Mouse (Mus musculus) hindbrain, embryonic 14.5 days (tissue): ENCODE data around the gene Ubqln4. TPM values are rescaled to one million over a fixed set of nuclear protein-coding genes. Genes with fewer than 3 reads are reported as not detected.

ENCODE experiments used
- ATAC-seq: fragments of 200-750 bp; cut with Nextera tagmentation; 2 replicates; pipeline ENCODE4 v1.8.0; 2017; ENCODE audit warnings: moderate number of reproducible peaks, mild to moderate bottlenecking, moderate TSS enrichment, moderate library complexity; ENCODE audit not compliant: low FRiP score
- DNase-seq: peaks from one replicate; pipeline ENCODE4 v3.0.0-alpha.2; 2015; ENCODE audit warnings: low spot score
- H3K27ac ChIP-seq: fragments of 300-500 bp; sonication (generic); 2 replicates; pipeline ENCODE4 v1.5.1; 2014; ENCODE audit warnings: mild to moderate bottlenecking, moderate library complexity
- H3K27me3 ChIP-seq: fragments of 300-500 bp; sonication (generic); 2 replicates; pipeline ENCODE4 v1.6.1; 2014; ENCODE audit warnings: mild to moderate bottlenecking, low read length, mixed read lengths; ENCODE audit not compliant: control insufficient read depth, insufficient read depth
- H3K36me3 ChIP-seq: fragments of 300-500 bp; sonication (generic); replicated peaks from 2 replicates; pipeline ENCODE4 v1.6.1; 2014; ENCODE audit not compliant: control insufficient read depth, insufficient read depth
- H3K4me1 ChIP-seq: fragments of 300-500 bp; sonication (generic); replicated peaks from 2 replicates; pipeline ENCODE4 v1.6.1; 2014; ENCODE audit warnings: antibody characterized with exemption, low read length, mixed read lengths; ENCODE audit not compliant: control insufficient read depth, insufficient read depth
- H3K4me2 ChIP-seq: fragments of 300-500 bp; sonication (generic); replicated peaks from 2 replicates; pipeline ENCODE4 v1.6.1; 2014; ENCODE audit warnings: mild to moderate bottlenecking, moderate library complexity
- H3K4me3 ChIP-seq: fragments of 300-500 bp; sonication (generic); replicated peaks from 2 replicates; pipeline ENCODE4 v1.5.1; 2014; ENCODE audit warnings: mild to moderate bottlenecking, low read length
- H3K9ac ChIP-seq: fragments of 300-500 bp; sonication (generic); 2 replicates; pipeline ENCODE4 v1.6.1; 2014
- H3K9me3 ChIP-seq: fragments of 300-500 bp; sonication (generic); 2 replicates; pipeline ENCODE4 v1.6.1; 2016; ENCODE audit warnings: low read length; ENCODE audit not compliant: control insufficient read depth
- WGBS: fragments of 180-500 bp; shearing (Covaris S2); extraction: QIAGEN DNeasy Blood & Tissue Kit; methylation state at CpG from one replicate; pipeline ENCODE4 v1.1.7; 2014; 5-methylcytosine and 5-hydroxymethylcytosine counted together
- polyA plus RNA-seq: library from polyadenylated mRNA; unstranded; fragments of >200 nt; fragmentation: Nextera tagmentation; extraction: Ambion mirVana; gene quantifications from 2 replicates; pipeline ENCODE4 v1.2.1, GENCODE M21; 2014

Ubqln4 gene
- polyA plus RNA-seq = 42.9 and 53.6 TPM in 2 replicates

DNA sequence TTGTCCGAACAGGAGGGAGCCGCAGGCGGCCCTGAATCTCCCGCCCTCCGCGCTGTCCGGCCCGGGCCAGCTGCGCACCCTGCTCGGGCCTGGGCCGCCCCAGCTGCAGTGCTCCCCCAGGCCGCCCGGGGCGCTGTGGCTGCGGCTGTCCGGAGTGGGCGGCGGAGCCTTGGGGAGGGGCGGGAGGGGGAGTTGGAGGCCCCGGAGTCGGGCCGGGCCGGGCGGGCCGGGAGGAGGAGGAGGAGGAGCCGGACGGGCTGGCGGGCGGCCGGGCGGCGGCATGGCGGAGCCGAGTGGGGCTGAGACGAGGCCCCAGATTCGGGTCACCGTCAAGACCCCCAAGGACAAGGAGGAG, at the start of gene Ubqln4:
TSS of gene Ubqln4 (plus strand) at position 234 of the 355 bp plus-strand sequence.
- Histone ChIP-seq H3K36me3 (peaks cover 33% of the 10 kb centered on the region), H3K4me1 (peaks cover 17% of the 10 kb centered on the region), H3K27me3 (no peaks in the 10 kb centered on the region), H3K27ac (peak within 1 kb of the TSS; percentile 91), H3K9ac (peak within 1 kb of the TSS; percentile 76), H3K9me3 (no peaks in the 10 kb centered on the region), H3K4me2 (peak within 1 kb of the TSS; percentile 80), H3K4me3 (peak within 1 kb of the TSS; percentile 76)
- peak; percentile 86 for DNase-seq
- WGBS = under 1% methylated on average over 27 of the region's 37 CpGs
- ATAC-seq = peak; percentile 86

DNA sequence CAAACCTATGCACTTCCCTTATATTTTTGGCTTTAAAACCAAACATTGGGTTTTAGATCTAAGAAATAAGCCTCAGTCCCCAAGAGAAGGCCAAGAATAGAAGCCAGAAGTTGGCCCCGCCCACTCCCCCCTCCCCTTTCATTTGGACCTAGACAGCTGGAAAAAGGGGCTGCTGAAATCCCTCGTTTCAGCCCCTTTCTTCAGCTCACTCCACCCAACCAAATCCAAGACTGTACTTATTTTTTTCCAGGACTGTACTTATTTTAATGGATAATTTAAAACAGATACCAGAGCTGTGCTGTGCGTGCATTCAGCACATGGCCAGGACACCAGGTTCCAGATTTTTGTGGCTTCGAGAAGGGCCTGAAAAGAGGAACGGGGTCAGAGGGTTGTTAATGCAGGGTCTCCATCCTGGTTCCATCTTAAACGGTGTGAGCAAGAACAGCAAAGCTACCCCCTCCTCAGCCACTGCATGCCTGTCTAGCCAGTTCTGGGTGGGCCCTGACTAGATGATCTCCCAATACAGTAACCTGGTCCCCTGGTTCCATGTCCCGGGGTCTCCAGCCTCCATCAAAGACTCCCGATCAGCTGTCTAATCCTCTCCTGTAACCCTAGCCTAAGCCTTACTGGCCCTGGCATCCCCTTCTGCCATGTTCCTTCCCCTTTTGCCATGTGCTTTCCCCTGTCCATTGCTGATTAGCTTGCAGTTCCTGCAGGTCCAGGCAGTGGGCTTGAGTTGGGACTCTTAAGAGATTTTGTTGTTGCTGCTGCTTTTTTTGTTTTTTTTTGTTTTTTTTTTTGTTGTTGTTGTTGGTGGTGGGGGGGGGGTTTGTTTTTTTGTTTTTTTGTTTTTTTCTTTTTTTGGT, 49.4 kb upstream of the Ubqln4 start:
- no peak overlapping the region for H3K27ac ChIP-seq
- no peak for ATAC-seq
- no peaks in the 10 kb centered on the region for H3K9me3 ChIP-seq
- H3K4me3 ChIP-seq = no peak overlapping the region
- no peak for DNase-seq
- H3K36me3 ChIP-seq = no peaks in the 10 kb centered on the region
- peaks cover 4% of the 10 kb centered on the region for H3K27me3 ChIP-seq
- whole genome bisulfite sequencing = 56% methylated on average over 8 of the region's 8 CpGs
- H3K4me2 ChIP-seq = no peak overlapping the region
- H3K9ac ChIP-seq = no peak overlapping the region
- H3K4me1 ChIP-seq = peaks cover 14% of the 10 kb centered on the region

DNA sequence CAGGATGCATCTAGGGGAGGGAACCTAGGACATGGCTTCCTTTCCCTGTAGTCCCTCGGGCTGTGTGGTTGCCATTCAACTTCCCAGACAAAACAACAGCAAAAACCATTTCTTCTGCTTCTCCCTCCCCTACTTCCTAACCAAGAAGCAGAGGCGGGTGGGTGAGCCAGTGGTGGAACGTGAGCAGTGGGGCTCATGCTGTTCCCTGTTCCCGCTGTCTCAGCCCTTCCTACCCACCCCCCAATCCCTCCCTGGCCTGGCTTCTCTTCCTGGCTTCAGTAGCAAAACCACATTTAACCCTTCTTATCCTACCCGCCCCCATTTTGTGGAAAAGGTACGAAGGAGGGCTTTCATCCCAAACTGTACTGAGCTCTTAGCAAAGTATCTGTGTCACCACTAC, 48.5 kb upstream of the Ubqln4 start:
- no peak for ATAC-seq
- Histone ChIP-seq H3K4me1 (peaks cover 24% of the 10 kb centered on the region), H3K27me3 (peaks cover 4% of the 10 kb centered on the region), H3K27ac (no peak overlapping the region), H3K36me3 (no peaks in the 10 kb centered on the region), H3K4me2 (no peak overlapping the region), H3K4me3 (no peak overlapping the region), H3K9me3 (no peaks in the 10 kb centered on the region), H3K9ac (no peak overlapping the region)
- 75% methylated on average over 6 of the region's 6 CpGs for WGBS
- DNase-seq = no peak

DNA sequence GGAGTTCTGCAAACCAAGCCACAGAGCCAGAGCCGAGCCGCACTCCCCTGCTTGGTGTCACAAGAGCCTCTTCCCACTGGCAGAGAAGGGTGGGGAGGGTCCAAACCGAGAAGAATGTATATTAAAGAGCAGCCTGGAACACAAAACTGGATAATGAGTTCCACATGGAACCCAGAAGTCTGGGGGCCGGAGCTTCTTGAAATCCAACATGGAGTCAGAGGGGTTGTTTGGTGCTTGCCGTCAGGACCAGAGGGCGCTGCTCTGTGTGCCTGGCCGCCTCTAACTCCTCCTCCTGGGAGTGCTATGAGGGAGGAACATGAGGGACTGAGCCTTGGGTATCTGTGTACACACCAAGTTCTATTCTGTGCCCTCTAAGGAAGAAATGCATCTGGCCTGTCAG, 47.8 kb upstream of the Ubqln4 start:
- DNase-seq (no peak), ATAC-seq (no peak)
- H3K9me3 ChIP-seq = no peaks in the 10 kb centered on the region
- 52% methylated on average over 7 of the region's 7 CpGs for WGBS
- no peak overlapping the region for H3K27ac ChIP-seq
- no peaks in the 10 kb centered on the region for H3K36me3 ChIP-seq
- H3K9ac ChIP-seq = no peak overlapping the region
- no peak overlapping the region for H3K4me2 ChIP-seq
- H3K4me3 ChIP-seq = no peak overlapping the region
- H3K27me3 ChIP-seq = peaks cover 4% of the 10 kb centered on the region
- peaks cover 31% of the 10 kb centered on the region for H3K4me1 ChIP-seq

DNA sequence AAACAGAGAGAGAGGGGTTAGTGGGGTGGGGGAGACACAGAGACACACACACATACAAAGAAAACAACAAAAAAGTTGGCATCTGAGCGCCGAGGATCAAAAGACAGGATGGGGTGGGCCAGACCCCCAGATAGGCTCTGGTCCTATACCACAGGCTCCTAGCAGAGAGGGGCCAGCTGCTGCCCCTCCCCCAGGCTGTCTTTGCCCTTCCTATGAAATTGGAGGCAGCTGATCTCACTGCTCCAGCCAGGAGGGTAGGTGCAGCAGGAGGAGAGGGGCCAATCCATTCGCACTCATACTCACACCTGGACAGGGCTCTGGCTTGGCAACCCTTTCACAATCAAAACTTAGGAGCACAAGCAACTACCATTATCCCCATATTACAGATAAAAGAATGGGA, 44.3 kb upstream of the Ubqln4 start:
- Histone ChIP-seq H3K9me3 (no peaks in the 10 kb centered on the region), H3K27me3 (no peaks in the 10 kb centered on the region), H3K4me2 (peak overlapping the region; percentile 54), H3K27ac (peak overlapping the region; percentile 89), H3K4me1 (peaks cover 31% of the 10 kb centered on the region), H3K9ac (peak overlapping the region; percentile 32), H3K4me3 (peak overlapping the region; percentile 32), H3K36me3 (no peaks in the 10 kb centered on the region)
- no peak for DNase-seq
- ATAC-seq = no peak
- WGBS = 68% methylated on average over 3 of the region's 3 CpGs

DNA sequence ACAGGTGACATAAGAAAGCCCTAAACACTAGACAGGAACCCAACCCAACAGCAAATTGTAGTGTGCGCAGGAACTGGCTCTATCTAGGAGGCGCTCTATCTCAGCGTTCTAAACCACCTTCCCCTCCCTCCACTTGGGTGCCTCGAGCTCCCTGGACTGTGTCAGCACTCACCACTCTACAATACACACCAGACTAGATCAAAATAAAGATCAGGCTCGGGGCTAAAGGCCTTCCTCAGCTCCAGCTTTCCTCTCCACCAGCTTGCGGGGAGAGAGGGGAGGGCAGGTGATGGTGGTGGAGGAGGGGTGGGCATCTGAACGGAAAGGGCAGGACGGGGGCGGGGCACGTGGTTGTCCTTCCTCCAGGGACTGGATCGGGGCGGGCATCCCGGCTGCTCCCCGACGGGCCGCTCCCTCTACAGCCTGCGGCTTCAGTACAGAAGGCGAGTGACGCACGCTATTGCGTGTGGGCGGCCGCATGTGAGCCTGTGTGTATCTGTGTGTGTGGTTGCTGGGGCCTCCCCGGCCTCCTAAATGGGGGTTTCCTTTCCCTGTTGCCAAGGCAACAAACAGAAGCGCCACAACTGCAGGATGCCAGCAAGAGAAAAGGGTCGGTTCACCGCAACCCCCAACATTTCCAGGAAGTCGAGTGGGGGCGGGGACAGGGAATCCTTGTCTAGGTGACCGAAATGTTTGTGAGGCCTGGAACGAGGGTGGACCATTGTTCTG, 43.7 kb upstream of the Ubqln4 start, which contains the start of gene Lmna:
TSS of gene Lmna (minus strand) at position 265 of the 729 bp plus-strand sequence.
- DNase-seq (peak; percentile 84), ATAC-seq (peak; percentile 95)
- H3K9ac ChIP-seq = peak within 1 kb of the TSS; percentile 32
- H3K27me3 ChIP-seq = no peaks in the 10 kb centered on the region
- peaks cover 31% of the 10 kb centered on the region for H3K4me1 ChIP-seq
- H3K4me2 ChIP-seq = peak within 1 kb of the TSS; percentile 54
- WGBS = under 1% methylated on average over 31 of the region's 31 CpGs
- H3K9me3 ChIP-seq = no peaks in the 10 kb centered on the region
- peak within 1 kb of the TSS; percentile 32 for H3K4me3 ChIP-seq
- peak within 1 kb of the TSS; percentile 89 for H3K27ac ChIP-seq
- H3K36me3 ChIP-seq = no peaks in the 10 kb centered on the region

DNA sequence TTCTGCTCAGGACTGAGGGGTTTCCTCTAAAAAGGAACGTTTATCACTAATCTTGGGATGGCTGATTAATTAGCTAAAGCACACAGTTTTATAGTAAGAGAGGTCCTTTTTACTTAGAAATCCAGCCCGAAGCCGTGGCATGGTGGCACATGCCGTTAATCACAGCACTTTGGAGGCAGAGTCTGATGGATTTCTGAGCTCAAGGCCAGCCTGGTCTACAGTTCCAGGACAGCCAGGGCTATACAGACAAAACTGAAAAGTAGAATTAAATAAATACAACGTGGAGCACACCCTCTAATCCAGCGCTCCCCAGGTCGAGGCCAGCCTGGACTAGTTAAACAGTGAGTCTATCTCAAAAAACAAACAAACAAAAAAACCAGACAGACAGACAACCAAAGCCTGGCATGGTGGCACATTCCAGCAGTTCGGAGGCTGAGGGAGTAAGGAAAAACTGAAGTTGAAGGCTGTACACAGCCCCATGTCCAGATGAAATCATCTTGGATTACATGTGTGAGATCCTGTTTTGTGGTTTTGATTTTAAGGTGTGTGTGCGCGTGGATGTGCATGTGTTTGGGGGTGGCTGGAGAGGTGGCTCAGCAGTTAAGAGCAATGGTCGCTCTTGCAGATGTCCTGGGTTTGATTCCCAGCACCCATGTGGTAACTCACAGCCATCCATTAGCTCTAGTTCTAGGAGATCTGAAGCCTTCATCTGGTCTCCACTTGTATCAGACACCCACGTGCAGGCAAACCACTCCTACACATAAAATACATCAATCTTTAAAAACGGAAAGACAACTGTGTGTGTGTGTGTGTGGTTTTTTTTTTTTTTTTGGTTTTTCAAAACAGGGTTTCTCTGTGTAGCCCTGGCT, 42.9 kb upstream of the Ubqln4 start:
- no peaks in the 10 kb centered on the region for H3K27me3 ChIP-seq
- WGBS = 49% methylated on average over 13 of the region's 13 CpGs
- no peak for DNase-seq
- no peaks in the 10 kb centered on the region for H3K36me3 ChIP-seq
- H3K4me1 ChIP-seq = peaks cover 31% of the 10 kb centered on the region
- H3K4me2 ChIP-seq = peak overlapping the region; percentile 54
- H3K27ac ChIP-seq = peak overlapping the region; percentile 89
- H3K4me3 ChIP-seq = peak overlapping the region; percentile 32
- no peak for ATAC-seq
- H3K9ac ChIP-seq = peak overlapping the region; percentile 32
- H3K9me3 ChIP-seq = no peaks in the 10 kb centered on the region

DNA sequence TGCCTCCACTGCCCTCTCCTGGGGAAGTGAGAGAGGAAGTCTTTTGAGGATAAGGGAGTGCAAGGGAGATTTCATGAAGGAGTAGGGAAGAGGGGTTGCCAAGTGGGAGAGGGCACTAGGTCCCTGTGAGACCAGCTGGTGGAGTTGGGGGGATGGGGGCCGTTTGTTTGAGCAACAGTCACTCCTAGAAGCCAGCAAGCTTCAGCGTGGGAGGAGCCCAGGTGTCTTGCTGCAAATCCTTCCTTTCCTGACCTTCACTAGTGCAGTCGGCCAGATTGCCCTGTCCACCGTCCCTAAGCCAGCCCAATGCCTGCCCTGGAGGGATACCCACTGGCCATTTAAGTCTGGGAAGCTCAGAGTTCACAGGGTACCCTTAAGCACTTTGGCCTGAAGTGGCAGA, 42.0 kb upstream of the Ubqln4 start:
- Histone ChIP-seq H3K9me3 (no peaks in the 10 kb centered on the region), H3K4me3 (no peak overlapping the region), H3K27ac (no peak overlapping the region), H3K27me3 (no peaks in the 10 kb centered on the region), H3K36me3 (no peaks in the 10 kb centered on the region), H3K4me1 (peaks cover 31% of the 10 kb centered on the region), H3K9ac (no peak overlapping the region), H3K4me2 (no peak overlapping the region)
- DNase-seq (no peak), ATAC-seq (no peak)
- 56% methylated on average over 4 of the region's 4 CpGs for WGBS
